Mouse (Mus musculus) gastrocnemius, postnatal 10 days (tissue): ENCODE data around the gene Pygo1. TPM values are rescaled to one million over a fixed set of nuclear protein-coding genes. Genes with fewer than 3 reads are reported as not detected.
A peak's percentile ranks its signal among the peaks of the same experiment; 100 is the strongest.

Source experiments
- DNase-seq: peaks from one replicate; pipeline ENCODE4 v3.0.0; 2021; ENCODE audit warnings: mixed read lengths
- long read RNA-seq, 2 experiments: library from polyadenylated mRNA; stranded (forward); transcript quantifications; one replicate each; pipeline ENCODE4 v2.0.0; 2021
- total RNA-seq, 2 experiments: library from RNA; stranded (reverse); gene quantifications; 2 replicates each; pipeline ENCODE4 v1.2.3; 2021

Pygo1 gene
- total RNA-seq = 1 to 10 TPM; 5.0 to 5.3 TPM
- long read RNA-seq, experiment 1, full-length matches to known transcripts = 2 of 4 reads
- long read RNA-seq, experiment 1, partial matches to known transcripts = 0 of 4 reads
- long read RNA-seq, experiment 1, other reads (novel, unspliced or antisense) = 2 of 4 reads
- long read RNA-seq, experiment 2, full-length matches to known transcripts = 3 of 5 reads
- long read RNA-seq, experiment 2, partial matches to known transcripts = 0 of 5 reads
- long read RNA-seq, experiment 2, other reads (novel, unspliced or antisense) = 2 of 5 reads

DNA sequence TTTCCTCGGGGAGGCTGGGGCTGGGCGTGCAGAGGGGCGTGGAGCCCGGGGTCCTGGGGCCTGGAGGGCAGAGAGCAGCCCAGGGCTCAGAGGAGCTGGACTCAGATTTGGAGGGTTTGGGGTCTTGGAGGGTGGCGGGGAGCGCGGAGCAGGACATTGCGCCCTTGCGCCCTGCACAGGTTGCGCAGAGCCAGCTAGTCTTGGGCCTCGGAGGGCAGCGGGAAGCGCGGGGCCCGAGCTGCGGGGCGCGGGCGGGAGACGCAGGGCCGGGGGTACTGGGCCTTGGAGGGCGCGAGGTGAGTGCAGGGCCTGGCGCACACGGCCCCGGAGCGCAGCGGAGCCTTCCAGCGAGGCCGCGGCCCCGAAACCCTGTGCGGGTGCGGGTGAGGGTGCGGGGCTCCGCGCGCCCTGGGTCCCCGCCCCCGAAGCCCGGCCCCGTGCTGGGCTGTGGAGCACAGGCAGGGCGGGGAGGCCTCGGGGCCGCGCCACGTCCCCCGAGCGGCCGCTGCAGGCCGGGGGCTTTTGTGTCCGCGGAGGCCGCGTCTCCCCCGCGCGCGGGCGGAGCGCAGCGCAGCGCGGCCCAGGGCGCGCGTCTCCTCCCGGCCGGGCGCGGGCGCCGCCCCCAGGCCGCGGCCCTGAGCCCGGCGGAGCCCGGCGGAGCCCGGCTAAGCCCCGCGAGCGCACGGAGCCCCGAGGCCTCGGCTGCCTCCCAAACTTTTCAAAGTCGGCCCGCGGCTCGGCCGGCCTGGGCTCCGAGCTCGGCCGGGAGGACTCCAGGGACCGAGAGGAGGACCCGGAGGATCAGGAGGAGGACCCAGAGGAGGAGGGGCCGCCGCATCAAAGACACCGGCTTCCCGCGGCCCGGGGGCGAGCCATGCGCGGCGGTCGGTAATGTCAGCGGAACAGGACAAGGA, at the start of gene Pygo1:
TSS of gene Pygo1 (plus strand) at position 625 of the 914 bp plus-strand sequence.
- peak; percentile 60 for DNase-seq

DNA sequence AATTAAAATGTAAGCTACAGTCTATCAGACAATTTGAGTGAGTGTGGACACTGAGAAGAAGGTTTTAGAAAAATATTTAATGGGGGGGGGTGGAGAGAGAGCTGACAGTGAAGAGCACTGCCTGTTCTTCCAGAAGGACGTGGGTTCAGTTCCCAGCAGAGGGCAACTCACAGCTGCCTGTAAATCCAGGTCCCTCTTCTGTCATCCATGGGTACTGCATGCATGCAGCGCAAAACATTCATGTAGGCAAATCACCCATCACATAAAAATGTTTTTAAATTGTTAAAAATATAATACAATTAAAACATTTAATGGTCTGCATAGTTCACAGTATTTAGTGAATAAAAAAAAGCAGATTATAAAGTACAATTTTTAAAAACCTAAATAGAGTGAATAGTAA, 49.6 kb upstream of the Pygo1 start:
- DNase-seq = no peak

DNA sequence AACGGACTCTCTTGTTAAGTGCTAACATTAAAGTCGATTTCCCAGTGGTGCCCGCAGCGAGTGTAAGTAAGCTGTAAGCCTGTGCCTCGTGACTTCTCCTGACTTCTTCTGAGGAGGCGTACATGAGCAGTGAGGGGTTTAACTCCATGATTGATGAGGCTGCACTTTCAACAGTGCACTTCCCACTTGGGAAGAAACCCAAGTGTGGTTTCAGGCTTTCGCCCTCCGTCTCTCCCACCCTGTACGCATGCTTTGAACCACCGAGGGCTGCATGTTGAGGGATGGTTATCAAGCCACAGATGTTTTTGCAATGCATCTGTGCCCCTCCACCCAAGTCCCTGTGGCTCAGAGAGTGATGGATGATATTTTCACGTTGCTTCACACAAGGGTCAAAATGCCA, 47.5 kb upstream of the Pygo1 start:
- no peak for DNase-seq

DNA sequence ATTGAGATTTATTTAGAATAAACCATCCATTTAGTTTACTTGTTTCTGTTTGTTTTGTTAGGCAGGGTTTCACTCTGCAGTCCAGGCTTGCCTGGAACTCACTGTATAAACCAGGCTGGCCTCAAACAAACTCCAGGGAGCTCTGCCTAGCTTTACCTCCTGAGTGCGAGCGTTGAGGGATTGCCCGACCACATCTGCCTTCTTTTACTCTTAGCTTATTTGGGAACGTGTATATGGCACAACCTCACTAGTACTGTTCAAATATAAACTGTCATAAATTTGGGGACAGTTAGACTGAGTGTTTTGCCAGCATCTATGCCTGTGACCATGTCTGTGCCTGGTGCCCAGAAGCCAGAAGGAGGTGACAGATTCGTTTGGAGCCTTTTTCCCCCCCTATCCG, 46.8 kb upstream of the Pygo1 start:
- DNase-seq = no peak

DNA sequence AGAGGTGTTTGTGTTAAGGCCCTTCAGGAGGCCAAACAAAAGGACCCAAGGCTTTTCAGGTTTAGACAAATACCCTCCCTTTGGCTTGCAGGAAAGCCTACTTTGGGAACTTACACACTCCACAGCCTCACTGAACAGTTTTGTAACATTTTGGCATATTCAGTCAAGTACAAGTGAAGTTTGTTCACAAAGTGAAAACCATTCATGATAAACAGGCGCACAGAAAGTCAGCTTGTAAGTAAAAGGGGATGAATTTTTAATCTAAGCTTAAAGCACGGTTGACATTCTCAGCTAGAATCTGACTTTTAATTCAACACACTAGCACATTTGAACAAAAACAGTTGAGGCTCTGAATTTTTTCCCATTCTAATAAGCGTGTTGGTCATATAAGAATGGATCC, 45.8 kb upstream of the Pygo1 start:
- DNase-seq = no peak

DNA sequence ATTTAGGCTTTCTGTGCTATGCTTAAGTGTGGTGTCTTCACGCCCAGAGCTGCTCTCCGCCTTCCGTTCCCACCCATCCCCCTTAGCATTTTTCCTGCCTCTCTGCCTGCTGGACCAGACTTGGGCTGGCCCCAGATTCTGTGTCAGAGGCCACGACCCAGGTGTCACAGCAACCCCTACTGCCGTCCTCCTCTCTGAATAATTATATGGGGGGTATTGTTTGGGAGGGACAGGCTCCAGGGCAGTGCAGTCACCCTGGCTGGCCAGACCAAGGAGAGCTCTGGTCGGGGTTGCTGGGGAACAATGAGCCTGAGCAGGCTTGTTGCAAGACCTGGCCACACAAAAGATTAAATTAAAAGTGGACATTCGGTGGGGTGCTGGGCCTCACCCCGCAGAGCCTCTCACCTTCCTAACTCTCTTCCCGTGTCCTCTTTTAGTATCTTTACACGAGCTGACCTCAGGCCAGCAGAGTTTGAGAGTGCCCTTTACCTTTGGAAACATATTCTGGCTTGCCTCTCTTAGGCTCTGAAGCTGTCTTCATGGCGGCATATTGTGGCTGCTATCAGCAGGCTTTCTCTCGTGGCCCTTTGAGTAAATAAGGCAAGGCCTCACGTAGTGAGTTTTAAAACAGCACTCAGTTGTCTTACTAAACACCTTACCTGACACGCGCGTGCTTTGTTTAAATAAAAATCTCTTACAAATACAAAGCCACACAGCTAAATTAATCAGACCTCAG, 45.1 kb upstream of the Pygo1 start:
- DNase-seq = no peak

DNA sequence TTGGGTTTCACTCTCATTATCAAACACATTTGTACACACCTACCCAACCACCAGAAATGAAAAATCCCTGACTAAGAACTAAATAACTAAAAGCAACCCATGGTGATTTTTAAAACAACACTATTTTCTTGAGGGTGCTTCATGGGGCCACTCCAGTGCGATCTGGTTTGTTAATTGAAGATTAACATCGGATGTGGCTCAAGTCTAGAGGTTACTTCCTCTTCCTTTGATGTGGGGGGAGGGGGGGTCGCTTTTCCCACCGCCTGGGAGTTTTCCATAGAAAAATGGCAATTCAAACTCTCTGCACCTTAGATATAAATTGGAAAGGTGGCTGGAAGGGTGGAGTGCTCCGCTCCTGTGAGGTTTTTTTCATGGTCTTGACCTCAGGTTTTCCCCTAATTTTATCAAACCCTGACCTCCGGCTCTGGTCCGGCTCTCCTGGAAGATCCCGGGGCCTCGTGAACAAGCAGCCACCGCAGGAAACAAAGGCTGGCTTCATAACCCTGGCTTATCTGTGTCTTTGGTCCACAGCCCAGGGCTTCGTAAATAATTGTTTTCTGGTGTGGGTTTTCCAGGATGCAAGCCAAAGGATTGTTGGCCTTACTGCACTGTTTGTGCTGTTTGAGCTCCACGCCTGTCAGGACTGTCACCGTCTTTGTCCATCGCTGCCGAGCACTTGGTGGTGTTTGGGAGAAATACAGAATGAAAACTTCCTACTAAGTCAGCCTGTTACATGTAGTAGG, 44.2 kb upstream of the Pygo1 start:
- DNase-seq = peak; percentile 31

DNA sequence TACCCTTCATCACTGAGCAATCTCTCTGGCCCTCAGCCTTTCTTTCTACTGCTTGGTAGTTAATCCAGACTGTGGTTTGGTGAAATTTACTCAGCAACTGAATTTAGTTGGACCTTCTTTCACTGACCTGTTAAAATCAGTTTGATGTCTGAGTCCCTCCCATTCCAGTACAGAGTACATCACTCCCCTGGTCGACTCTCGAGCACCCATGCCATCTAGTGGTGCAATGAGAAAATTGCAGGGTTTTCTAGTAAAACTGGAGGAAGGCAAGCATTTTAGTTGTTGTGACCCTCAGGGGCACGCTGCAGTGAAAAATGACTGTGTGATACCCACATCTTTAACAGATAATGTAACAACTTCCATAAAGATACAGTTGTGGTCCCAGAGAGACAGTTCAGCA, 41.5 kb upstream of the Pygo1 start:
- peak; percentile 22 for DNase-seq

DNA sequence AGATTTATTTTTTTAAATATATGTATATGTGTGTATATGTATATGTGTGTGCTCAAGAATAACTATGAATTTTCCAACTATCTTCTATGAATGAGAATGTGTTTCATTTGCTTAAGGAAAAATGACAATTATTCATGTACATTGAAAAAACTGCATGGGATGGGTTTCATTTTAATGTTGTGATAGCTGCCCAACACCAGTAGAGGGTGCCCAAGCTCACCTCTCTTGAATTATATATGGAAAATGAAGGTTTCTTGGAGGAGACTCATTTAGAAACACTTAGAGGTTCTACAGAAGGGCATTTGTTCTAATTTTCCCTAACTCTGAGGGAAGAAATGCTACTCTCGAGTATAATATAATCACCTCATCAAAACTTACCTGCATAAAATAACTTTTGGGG, 35.7 kb upstream of the Pygo1 start:
- no peak for DNase-seq

DNA sequence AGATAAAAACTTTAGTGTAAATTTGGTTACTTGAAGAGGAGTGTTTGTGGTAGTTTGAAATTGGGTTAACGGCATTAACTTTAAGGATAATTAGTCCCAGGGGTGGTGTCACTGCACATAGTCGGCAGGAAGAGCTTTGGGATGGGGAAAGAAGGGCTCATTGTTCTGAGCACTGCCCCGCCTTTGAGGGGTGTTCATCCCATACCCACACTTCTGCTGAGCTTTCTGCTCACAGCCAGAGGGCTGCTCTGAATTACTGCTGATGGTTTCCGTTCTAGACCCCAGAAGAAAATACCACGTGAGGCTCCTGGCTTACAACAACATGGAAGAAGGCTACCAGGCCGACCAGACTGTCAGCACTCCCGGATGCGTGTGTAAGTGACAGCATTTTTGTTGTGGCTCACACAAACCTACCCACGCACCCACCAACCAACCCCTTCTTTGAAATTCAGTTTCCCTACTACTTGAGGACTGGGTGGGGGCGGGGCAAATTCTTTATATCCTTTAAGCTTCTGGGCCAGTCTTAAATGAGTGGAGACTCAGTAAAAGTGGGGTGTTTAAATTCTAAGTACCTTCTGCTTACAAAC, 34.9 kb upstream of the Pygo1 start:
- DNase-seq = no peak

DNA sequence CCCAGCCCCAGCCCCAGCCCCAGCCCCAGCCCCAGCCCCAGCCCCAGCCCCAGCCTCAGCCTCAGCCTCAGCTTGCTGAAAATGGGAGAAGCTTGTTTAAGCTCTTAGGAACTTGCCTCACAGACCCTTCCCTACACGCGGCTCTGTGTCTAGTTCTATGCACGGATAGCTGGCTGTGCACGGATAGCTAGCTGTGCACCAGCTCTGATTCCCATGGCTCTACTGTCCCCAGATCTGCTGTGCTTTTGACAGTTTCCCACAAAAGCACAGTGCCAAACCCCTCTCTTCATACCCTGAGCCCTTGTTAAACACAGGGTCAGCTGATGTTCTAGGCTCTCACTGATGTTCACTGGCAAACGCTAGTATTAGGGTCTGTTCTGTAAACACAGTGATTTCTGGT, 32.7 kb upstream of the Pygo1 start:
- no peak for DNase-seq

DNA sequence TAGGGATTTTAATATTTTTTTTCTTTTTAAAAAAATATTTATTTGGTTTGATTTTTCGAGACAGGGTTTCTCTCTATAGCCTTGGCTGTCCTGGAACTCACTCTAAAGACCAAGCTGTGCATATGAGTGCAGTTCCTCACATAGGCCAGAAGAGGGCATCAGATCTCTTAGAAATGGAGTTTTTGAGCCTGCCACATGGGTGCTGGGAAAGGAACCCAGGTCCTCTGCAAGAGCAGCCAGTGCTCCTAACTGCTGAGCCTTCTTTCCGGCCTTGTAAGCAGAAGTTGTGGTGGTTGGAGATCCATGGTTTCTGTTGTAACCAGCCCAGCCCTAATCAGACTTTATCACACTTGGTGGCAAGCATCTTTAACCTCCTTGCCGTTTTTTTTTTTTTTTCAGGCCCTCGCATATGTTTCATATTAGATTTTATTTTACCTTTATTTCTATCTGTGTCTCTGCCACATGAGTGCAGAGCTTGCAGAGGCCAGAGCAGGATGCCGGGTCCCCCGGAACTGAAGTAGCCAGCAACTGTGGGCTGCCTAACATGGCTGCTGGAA, 30.6 kb upstream of the Pygo1 start:
- DNase-seq = no peak

DNA sequence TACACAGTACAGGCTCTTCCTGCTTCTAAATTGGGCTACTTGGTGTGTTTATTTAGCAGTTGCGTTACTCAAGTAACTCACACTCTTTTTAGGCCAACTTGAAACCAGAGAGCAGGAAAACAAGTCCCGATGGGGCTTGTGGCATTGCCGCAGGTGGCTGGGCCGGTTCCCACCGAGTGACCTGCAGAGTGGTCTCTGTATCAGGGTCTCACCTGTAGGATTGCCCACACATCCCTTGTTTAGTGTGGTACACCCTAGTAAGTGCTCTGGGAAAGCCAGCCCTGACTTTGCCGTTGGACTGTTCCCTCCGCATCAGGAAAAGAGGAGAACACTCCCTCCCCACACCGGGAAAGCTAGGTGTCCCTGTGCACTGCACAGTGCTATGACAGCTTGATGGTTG, 23.4 kb upstream of the Pygo1 start:
- no peak for DNase-seq

DNA sequence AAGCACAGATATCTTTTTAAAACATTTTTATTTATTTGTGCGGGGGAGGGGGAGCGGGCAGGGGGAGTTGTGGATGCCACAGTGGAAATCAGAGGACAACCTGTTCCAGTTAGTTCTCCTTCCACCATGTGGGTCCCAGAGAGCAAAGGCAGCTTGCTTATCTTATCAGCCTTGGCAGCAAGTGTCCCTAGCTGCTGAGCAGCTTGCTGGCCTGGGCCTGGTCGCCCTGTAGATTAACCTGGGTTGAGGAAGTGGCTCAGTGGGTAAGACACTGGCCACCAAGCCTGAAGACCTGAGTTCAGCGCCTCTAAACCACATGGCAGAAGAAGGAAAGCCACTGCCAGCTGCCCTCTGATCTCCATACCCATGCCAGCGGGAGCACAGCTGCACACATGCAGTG, 22.8 kb upstream of the Pygo1 start:
- DNase-seq = no peak

DNA sequence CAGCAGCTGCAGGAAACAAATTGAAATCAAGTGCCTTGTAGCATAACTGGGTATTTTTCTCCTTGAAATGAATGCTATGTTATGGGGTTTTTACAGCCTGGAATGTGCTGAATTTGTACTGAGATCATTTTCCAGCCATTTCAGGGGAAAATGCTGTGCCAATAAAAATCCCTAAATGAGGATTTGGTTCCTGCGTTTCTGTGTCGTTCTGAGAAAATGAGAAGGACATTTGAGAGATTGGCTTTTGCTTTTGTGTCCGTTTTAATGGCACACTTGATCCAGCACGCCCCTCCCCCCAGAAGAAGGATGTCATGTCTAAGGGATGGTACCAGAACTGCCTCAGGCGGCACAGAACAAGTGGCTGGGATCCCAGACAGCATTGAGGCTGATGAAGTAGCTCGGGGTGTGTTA, 18.7 kb upstream of the Pygo1 start:
- peak; percentile 28 for DNase-seq

DNA sequence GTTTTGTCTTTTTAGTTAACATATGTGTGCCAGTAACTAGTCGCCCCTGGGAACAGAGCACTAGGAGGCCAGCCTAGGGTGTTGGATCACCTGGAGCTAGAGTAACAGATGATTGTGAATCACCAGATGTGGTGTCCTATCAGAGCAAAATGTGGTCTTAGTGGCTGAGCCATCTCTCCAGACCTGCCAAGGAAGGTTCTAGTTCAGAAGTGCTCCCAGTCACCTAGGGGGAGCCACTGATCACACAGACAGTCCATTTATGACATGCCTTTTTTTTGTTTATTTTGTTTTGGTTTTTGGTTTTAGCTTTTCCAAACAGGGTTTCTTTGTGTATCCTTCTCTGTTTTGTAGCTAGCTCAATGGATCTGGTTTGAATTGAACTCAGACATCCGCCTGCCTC, 14.1 kb upstream of the Pygo1 start:
- no peak for DNase-seq

DNA sequence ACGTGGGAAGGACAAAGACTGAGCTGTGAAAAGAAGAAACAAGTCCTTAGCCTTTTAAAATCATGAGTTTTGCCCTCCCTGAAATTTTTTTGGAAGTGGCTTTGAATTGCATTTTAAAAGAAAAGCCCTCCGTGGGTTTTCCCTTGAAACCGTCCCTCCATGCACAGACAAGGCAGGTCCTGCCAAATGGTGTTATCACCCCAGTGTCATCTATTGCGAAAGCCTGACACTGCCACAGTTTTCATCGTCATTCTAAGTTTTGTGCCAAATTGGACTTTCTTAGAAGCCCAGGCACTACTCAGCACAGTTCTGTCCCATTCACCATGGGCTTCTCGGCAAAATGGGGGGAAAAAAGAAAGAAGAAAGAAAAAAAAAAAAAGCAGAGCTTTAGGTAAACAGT, 11.9 kb upstream of the Pygo1 start:
- no peak for DNase-seq

DNA sequence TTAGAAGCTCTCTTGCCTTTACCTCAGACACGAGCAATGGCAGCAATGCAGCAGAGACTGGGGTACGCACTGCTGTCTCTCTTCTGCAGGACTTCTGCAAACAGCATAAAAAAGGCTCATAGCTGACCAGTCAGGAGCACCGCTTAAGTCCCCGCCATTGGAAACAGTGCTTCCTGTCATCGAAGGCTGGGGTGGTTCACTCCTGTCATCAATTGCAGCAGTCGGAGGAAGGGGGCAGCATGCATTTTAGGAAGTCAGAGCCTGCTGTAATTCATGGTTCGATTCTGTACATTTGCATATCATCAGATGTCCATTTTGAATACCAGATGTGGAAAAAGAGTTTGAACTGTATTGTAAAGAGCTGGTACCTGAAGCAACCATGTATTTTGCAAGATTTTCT, 9.7 kb upstream of the Pygo1 start:
- DNase-seq = no peak

DNA sequence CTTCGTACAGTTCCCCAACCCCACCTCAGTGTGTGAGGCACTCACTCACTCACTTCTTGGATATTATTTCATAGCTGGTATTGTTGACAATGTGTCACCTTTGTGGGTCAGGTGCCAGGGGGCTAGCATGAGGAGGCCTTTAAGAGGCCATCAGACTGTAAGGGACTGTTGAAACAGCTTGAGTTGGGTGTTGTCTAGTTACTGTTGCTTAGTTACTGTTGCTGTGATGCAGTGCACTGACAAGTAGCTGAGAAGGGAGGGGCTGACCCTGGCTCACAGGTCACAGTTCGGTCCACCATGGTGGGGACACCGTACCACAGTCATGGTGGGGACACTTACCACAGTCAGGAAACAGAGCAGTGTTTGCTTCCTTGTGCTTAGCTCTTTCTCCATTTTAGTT, 2.4 kb upstream of the Pygo1 start:
- DNase-seq = no peak

DNA sequence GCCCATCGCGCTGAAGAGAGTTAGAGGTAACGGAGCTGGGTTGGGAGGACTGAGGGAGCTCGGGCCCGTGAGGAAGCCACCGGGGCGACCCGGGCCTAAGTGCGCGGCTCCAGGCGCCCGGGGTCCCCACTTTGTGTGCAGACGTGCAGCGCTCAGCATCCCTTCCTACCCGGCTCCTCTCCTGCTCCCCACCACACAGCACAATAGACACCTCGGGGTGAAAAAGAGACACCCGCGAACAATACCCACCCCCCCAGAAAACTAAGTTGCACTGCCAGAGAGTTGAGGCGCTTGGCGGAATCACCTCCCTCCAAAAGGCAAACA, 452 bp downstream of the Pygo1 start:
- DNase-seq = no peak

DNA sequence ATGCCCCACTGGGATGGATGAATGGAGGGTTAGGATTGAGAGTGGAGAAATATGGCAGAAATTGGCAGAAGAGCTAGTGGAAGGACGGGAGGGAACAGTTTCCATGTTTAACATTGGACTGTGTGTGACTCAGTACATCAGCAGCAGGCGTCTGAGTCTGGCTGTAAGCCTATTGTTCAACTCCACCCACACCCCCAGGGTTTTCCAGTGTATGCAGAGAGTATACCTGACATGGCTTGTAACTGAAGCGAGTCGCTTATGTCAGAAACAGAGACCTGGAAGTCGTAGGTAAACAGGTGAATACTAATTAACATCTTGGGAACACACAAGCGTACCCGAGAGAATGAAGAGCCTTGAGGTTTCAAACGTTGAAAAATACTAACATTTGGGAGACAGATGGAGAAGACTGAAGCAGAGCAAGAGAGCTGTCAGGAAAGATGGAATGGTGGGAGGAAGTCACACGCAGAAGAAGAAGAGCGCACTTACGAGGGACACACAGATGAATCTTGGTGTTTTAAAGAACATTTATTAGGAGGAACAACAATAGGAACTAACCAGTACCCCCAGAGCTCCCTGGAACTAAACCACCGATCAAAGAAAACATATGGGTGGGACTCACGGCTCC, 5.8 kb downstream of the Pygo1 start:
- DNase-seq = no peak
